Mouse (Mus musculus): ENCODE measurements around the gene Ttll6. TPM values are rescaled to one million over a fixed set of nuclear protein-coding genes. Genes with fewer than 3 reads are reported as not detected.

The Ttll6 gene
- polyA plus RNA-seq, 1 experiment = 0.28 TPM

DNA sequence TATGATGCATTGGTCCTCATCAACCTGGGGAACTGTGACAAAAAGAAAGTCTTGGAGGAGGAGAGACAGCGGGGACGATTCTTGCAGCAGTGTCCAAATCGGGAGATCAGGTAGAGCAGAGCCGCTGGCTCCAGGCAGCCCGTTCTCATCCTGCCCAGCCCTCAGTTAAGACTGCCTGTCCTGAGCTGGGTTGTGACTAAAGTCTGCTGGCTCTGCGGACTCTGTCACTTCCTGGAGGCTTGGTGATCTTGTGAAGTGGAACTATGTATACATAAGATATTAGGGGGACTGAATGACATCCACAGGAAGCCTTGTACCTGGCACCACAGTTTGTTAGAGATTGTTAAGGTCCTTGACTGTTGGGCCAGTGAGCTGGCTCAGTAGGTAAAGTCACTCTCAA is 13.9 kb downstream of the Ttll6 start:
- TF ChIP-seq CTCF (IDR thresholded peaks at IDR 0.05; ENCODE audit: borderline replicate concordance, control insufficient read depth, extremely low read depth, insufficient read depth, low read length, poor library complexity) (no peak), POLR2A (IDR thresholded peaks at IDR 0.05; ENCODE audit: control insufficient read depth, extremely low read depth, insufficient read depth, low read length, poor library complexity) (no peak)
- Histone ChIP-seq H3K36me3 (ENCODE audit: control insufficient read depth, insufficient read depth, low read length) (no peaks in the 10 kb centered on the region), H3K4me1 (replicated peaks; ENCODE audit: control insufficient read depth, insufficient read depth, low read length) (no peaks in the 10 kb centered on the region), H3K4me3 (ENCODE audit: control insufficient read depth, insufficient read depth, low read length) (no peak overlapping the region), H3K27me3 (ENCODE audit: control insufficient read depth, insufficient read depth, low read length) (peaks cover 2% of the 10 kb centered on the region; the same call in 1 of the 2 replicates), H3K27ac (ENCODE audit: control insufficient read depth, insufficient read depth, low read length) (no peak overlapping the region)
- DNase-seq = no peak
- WGBS = 58% methylated on average over 6 of the region's 6 CpGs

DNA sequence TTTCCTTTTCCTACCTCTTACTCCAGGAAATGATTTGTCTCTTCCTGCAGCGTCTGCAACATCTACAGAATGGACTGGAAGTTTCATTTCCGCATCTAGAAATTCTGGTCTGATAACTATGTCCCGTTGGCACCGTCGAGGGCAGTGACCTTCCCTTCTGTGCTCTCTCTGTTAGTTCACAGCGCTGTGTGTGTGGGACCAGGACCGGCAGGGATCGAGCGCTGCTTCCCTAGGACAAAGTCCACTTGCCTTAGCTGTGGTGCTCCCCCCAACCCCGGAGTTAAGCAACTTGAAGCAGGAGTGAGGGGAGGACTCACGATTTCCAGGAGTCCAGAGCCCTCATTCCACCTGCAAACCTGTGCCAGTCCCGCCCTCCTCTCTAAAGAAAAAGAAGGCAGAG is 31.2 kb downstream of the Ttll6 start:
- Histone ChIP-seq H3K36me3 (ENCODE audit: control insufficient read depth, insufficient read depth, low read length) (no peaks in the 10 kb centered on the region), H3K27ac (ENCODE audit: control insufficient read depth, insufficient read depth, low read length) (no peak overlapping the region), H3K4me3 (ENCODE audit: control insufficient read depth, insufficient read depth, low read length) (no peak overlapping the region), H3K27me3 (ENCODE audit: control insufficient read depth, insufficient read depth, low read length) (no peaks in the 10 kb centered on the region; the same call in 1 of the 2 replicates), H3K4me1 (replicated peaks; ENCODE audit: control insufficient read depth, insufficient read depth, low read length) (no peaks in the 10 kb centered on the region)
- TF ChIP-seq POLR2A (IDR thresholded peaks at IDR 0.05; ENCODE audit: control insufficient read depth, extremely low read depth, insufficient read depth, low read length, poor library complexity) (no peak), CTCF (IDR thresholded peaks at IDR 0.05; ENCODE audit: borderline replicate concordance, control insufficient read depth, extremely low read depth, insufficient read depth, low read length, poor library complexity) (no peak)
- DNase-seq = no peak
- WGBS = 63% methylated on average over 12 of the region's 12 CpGs

DNA sequence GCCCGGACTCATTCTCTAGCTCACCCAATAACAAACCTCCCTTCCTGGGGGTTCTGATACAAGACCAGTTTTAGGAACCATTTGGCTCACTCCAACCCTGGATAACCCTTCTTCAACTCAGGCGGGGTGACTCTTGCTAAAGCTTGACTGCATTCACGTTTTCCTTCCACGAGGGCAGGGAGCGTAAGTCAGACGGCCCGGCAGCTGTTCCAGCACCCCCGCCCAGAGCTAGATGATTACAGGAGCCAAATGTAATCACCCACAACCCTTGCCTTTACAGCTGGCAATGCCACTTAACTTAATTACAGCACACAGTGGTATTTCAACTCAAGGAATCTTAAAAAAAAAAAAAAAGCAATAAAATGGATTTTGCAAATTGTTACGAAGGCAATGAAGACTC is 34.5 kb downstream of the Ttll6 start:
- TF ChIP-seq POLR2A (IDR thresholded peaks at IDR 0.05; ENCODE audit: control insufficient read depth, extremely low read depth, insufficient read depth, low read length, poor library complexity) (no peak), CTCF (IDR thresholded peaks at IDR 0.05; ENCODE audit: borderline replicate concordance, control insufficient read depth, extremely low read depth, insufficient read depth, low read length, poor library complexity) (no peak)
- Histone ChIP-seq H3K27ac (ENCODE audit: control insufficient read depth, insufficient read depth, low read length) (no peak overlapping the region), H3K4me1 (replicated peaks; ENCODE audit: control insufficient read depth, insufficient read depth, low read length) (no peaks in the 10 kb centered on the region), H3K27me3 (ENCODE audit: control insufficient read depth, insufficient read depth, low read length) (peaks cover 17% of the 10 kb centered on the region), H3K4me3 (ENCODE audit: control insufficient read depth, insufficient read depth, low read length) (no peak overlapping the region), H3K36me3 (ENCODE audit: control insufficient read depth, insufficient read depth, low read length) (no peaks in the 10 kb centered on the region)
- no peak for DNase-seq
- WGBS = 37% methylated on average over 9 of the region's 9 CpGs

GRCm38 (mm10) chr11:96169016-96169415 is 35.4 kb downstream of the Ttll6 start:
- WGBS = 22% methylated on average over 7 of the region's 7 CpGs
- TF ChIP-seq POLR2A (IDR thresholded peaks at IDR 0.05; ENCODE audit: control insufficient read depth, extremely low read depth, insufficient read depth, low read length, poor library complexity) (no peak), CTCF (IDR thresholded peaks at IDR 0.05; ENCODE audit: borderline replicate concordance, control insufficient read depth, extremely low read depth, insufficient read depth, low read length, poor library complexity) (no peak)
- peaks cover 21% of the 10 kb centered on the region for H3K27me3 ChIP-seq (ENCODE audit: control insufficient read depth, insufficient read depth, low read length)

GRCm38 (mm10) chr11:96170711-96171379 is 37.3 kb downstream of the Ttll6 start:
- no peak for DNase-seq
- WGBS = 11% methylated on average over 20 of the region's 20 CpGs
- H3K4me3 ChIP-seq (ENCODE audit: control insufficient read depth, insufficient read depth, low read length) = no peak overlapping the region
- H3K27me3 ChIP-seq (ENCODE audit: control insufficient read depth, insufficient read depth, low read length) = peaks cover 28% of the 10 kb centered on the region
- H3K36me3 ChIP-seq (ENCODE audit: control insufficient read depth, insufficient read depth, low read length) = no peaks in the 10 kb centered on the region
- no peak for TF ChIP-seq CTCF (IDR thresholded peaks at IDR 0.05; ENCODE audit: borderline replicate concordance, control insufficient read depth, extremely low read depth, insufficient read depth, low read length, poor library complexity)
- TF ChIP-seq POLR2A (IDR thresholded peaks at IDR 0.05; ENCODE audit: control insufficient read depth, extremely low read depth, insufficient read depth, low read length, poor library complexity) = no peak
- no peak overlapping the region for H3K27ac ChIP-seq (ENCODE audit: control insufficient read depth, insufficient read depth, low read length)
- no peaks in the 10 kb centered on the region for H3K4me1 ChIP-seq (replicated peaks; ENCODE audit: control insufficient read depth, insufficient read depth, low read length)

More at GRCm38 (mm10) chr11:96169016-96169415, 35.4 kb downstream of the Ttll6 start:
- Histone ChIP-seq H3K4me1 (replicated peaks; ENCODE audit: control insufficient read depth, insufficient read depth, low read length) (no peaks in the 10 kb centered on the region), H3K4me3 (ENCODE audit: control insufficient read depth, insufficient read depth, low read length) (no peak overlapping the region), H3K36me3 (ENCODE audit: control insufficient read depth, insufficient read depth, low read length) (no peaks in the 10 kb centered on the region), H3K27ac (ENCODE audit: control insufficient read depth, insufficient read depth, low read length) (no peak overlapping the region)
- DNase-seq = no peak

- no peaks in the 10 kb centered on the region for H3K36me3 ChIP-seq (ENCODE audit: control insufficient read depth, insufficient read depth, low read length)
Observed at GRCm38 (mm10) chr11:96171601-96172000, 38.0 kb downstream of the Ttll6 start.

More at GRCm38 (mm10) chr11:96171601-96172000, 38.0 kb downstream of the Ttll6 start:
- TF ChIP-seq POLR2A (IDR thresholded peaks at IDR 0.05; ENCODE audit: control insufficient read depth, extremely low read depth, insufficient read depth, low read length, poor library complexity) (no peak), CTCF (IDR thresholded peaks at IDR 0.05; ENCODE audit: borderline replicate concordance, control insufficient read depth, extremely low read depth, insufficient read depth, low read length, poor library complexity) (no peak)
- no peak for DNase-seq
- no peak overlapping the region for H3K4me3 ChIP-seq (ENCODE audit: control insufficient read depth, insufficient read depth, low read length)
- H3K4me1 ChIP-seq (replicated peaks; ENCODE audit: control insufficient read depth, insufficient read depth, low read length) = no peaks in the 10 kb centered on the region
- peaks cover 33% of the 10 kb centered on the region for H3K27me3 ChIP-seq (ENCODE audit: control insufficient read depth, insufficient read depth, low read length)
- 18% methylated on average over 3 of the region's 3 CpGs for WGBS
- no peak overlapping the region for H3K27ac ChIP-seq (ENCODE audit: control insufficient read depth, insufficient read depth, low read length)
